Mouse (Mus musculus) c-Kit-negative CD71-positive TER-119-positive erythroid progenitor cells, embryonic 14.5 days (primary cell): Measurements from ENCODE around the gene Slc22a12.

ENCODE experiments used
- DNase-seq: peaks from one replicate; pipeline ENCODE4 v3.0.0-alpha.2; 2013; ENCODE audit warnings: low read depth, low spot score

Slc22a12 gene

DNA sequence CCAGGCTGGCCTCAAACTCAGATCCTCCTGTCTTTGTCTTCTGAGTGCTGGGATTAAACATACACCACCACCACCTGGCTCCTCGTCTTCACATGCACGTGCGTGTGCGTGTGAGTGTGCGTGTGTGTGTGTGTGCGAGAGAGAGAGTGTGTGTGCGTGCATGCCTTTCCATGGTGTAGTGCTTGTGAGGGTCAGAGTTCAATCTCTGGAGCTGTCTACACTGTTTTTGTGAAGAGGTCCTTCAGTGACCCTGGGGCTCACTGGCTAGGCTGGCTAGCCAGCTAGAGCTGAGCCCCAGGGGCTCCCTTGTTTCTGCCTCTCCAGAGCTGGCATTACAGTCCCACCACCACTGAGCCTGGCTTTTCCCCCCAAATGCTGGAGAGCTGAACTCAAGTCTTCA is 1.3 kb downstream of the Slc22a12 start:
- DNase-seq = no peak

DNA sequence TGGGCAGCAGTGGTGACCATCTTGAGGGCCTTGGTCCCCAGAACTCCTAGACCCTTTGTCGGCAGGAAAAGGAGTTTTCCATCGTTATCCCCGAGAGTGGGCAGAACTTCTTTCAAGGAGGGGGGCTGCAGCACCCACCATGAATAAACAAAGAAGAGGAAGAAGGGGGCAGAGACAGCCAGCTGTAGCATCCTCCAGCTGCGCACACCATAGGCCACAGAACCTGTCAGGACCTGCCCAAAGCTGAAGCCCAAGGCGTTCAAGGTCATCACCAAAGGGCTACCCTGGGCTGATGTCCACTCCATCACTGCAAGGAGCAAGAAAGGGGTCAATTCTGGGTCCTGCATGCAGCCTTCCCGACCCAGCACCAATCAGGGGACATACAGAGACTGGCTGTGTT is 2.6 kb downstream of the Slc22a12 start:
- DNase-seq = no peak

DNA sequence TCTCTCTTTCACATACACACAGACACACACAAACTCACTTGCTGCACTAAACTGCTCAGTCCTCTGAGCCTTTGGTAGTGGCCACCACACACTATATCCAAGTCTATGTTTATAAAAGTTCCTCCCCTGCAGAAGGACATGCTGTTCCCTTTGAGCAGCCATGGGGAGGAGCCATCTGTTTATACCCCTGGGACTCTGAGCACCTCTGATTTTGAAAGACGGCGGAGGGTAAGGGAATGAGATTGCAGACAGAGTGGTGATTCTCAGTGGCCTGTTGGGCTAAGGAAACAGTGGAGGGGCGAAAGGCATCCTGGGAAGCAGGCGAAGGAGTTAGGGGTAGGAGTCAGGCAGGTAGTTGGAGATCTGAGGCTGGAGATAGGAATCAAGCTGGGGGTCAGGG is 3.2 kb downstream of the Slc22a12 start:
- DNase-seq = no peak

DNA sequence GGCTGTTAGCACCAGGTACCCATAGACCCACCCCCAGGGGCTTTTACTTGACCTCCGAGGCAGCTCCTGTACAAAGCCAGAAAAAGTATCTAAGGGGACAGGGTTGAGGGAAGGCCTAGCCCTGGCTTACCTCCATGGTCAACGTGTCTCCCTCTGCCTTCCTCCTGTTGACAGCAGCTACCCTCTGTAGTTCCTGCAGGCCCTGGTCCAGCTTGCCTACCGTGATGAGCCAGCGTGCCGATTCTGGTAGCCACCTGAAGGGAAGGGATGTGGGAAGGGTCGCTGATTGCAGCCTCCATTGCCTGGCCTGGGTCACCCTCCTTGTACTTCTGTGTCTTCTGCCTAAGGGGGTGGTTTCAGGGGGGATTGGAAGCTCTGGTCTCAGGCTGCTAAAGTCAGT is 4.3 kb downstream of the Slc22a12 start:
- no peak for DNase-seq

DNA sequence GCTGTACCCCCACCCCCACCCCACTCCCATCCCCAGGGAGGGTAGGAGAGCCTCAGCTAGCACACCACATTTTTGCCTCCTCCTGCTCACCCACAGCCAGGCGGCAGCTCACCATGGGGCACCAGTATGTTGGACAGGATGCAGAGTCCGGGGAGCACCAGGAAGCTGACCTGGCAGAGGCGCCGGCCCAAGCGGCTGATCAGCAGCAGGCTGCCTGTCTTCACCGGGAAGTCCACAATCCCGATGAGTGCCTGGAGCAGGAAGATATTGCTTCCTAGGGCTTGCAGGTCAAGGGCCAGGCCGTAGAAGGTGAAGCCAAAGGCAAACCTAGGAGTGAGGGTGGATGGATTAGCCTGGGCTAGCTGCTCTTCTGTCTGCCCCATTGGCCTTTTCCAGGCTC is 5.3 kb downstream of the Slc22a12 start:
- no peak for DNase-seq

DNA sequence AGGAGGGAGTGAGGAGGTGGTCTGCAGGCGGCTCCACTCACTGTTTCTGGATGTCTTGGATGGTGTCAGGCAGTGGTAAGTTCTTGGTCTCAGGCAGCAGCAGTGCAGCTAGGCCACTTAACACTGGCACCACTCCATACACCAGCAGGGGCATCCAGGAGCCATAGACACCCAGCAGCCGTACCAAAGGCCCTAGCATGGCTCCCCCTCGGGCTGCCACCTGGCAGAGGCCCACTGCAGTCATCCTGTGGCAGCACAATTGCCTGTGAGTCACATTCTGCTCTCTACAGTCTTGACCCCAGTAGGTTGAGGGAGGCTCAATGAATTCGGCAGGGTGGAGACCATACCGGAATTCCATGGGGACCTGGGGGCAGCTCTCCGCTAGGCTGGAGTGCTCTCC is 6.1 kb downstream of the Slc22a12 start:
- DNase-seq = no peak

DNA sequence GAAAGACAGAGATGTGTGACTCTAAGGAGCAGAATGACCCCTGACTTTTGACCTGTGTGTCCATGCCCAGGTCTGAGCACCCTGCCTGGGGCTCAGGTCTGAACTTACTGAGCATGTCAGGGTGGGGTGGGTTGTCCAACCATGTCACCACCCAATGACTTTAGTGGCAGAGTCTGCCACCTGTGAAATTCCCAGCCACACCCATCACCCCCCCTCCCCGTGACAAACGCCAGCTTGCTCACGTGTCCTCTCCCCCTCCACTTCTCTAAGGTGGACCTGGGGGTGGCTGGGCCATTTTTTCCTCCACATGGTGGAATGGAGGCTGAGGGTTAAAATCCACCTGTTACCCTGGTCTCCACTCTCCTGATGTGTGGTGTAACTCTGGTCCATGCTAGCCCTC is 6.6 kb downstream of the Slc22a12 start:
- no peak for DNase-seq

DNA sequence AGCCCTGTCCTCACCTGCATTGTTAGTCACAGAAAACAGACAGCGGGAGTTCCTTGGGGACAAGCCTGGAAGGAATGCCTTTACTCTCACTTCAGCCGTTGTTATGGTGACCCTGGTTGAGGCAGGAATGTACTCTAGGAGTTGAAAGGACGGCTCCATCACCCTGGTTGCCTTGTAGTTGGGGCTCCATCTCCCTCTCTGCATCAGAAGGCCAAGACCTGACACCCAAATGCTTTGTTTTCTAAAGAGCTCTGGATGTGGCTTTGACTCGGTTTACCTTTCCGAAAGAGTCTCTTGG is 8.8 kb downstream of the Slc22a12 start:
- DNase-seq = no peak

DNA sequence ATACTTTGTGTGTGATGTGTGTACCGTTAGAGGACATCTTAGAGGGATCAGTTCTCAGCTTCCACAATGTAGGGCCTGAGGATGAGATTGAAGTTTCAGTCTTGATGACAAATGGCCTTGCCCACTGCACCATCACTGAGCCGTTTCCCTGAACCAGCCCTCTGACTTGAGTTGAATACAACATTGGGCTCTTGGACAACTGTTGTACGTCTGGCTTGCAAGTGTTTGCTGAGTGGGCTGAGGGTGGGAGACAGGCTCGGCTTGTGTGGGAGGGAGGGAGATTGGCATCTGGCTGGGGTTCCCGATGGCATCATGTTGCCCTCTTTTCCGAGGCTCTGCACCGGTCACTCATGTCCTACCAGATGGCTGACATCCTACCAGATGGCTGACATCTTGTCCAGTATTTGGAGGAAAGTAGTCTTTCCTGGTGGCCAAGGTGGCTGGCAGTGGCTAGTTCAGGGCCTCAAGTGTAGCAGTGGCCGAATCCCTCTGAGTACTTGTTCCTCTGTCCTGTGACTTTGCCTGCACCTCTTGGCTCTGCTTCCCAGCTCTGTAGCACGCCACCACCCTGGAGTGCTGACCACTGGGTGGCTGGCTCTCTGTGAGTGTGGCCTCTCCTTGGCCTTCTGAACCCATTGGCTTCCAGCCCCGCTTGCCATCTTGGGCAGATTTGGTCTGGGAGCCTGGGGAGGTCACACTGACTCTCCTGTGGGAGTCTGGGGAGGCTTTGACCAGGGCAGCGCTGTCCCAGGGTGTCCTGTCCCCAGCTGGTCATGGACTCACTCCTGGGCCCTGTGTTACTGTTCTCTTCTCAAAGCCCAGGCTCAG is 9.3 kb downstream of the Slc22a12 start:
- DNase-seq = no peak

DNA sequence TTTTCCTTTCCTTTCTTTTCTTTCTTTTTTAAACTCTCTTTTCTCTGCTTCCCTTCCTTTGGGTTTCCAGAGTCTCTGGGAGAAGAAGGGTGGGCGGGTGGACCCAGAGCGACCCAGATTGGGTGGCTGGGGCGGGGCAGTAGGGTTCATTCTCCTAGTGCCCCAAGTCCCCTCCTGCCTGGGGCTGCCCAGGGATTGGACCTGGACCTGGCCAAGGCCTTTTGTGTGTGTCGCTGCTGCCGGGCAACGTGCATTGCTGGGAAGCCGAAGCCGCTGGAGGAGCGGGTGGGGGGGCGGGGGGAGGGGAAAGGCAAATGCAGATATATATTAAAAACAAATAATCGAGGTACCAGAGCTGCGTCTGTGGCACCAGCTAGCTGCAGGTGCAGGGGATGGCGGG is 10.2 kb downstream of the Slc22a12 start:
- DNase-seq = no peak

DNA sequence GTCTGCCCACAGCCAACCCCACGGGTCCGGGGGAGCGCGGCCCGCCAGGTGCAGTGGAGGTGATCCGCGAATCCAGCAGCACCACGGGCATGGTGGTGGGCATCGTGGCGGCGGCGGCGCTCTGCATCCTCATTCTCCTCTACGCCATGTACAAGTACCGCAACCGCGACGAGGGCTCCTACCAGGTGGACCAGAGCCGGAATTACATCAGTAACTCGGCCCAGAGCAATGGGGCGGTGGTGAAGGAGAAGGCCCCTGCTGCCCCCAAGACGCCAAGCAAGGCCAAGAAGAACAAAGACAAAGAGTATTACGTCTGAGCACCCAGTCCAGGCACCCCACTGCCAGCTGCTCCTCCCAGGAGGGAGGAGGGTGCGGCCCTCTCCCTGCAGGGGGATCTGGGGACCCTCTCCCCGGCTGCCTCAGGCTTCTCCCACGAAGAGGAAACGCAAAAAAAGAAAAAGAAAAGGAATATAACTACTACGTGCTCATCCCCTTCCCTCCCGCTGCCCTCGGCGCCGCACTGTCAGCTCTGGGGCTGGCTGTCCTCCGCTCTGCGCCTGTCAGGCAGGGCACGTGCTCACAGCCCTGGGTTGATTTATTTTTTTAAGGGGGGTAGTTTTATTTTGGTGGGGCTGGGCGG is 10.9 kb downstream of the Slc22a12 start:
- no peak for DNase-seq

DNA sequence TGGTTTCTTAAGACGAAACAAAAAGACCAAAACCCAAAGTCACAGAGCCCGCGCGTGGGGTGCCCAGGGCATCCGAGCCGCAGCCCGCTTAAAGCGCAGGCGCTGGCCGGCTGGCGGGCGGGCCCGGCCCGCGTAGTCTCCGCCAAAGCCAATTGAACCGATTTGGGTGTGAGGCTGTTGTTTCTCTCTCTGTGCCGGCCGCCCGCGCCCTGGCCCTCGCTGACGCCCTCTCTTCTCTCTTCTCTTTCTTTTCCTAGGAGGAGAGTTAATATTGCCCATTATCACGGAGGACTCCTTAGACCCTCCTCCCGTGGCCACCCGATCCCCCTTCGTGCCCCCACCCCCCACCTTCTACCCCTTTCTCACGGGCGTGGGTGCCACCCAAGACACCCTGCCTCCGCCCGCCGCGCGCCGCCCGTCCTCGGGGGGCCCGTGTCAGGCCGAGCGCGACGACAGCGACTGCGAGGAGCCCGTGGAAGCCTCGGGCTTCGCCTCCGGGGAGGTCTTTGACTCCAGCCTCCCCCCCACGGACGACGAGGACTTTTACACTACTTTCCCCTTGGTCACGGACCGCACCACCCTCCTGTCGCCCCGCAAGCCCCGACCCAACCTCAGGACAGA is 11.7 kb downstream of the Slc22a12 start:
- DNase-seq = no peak

DNA sequence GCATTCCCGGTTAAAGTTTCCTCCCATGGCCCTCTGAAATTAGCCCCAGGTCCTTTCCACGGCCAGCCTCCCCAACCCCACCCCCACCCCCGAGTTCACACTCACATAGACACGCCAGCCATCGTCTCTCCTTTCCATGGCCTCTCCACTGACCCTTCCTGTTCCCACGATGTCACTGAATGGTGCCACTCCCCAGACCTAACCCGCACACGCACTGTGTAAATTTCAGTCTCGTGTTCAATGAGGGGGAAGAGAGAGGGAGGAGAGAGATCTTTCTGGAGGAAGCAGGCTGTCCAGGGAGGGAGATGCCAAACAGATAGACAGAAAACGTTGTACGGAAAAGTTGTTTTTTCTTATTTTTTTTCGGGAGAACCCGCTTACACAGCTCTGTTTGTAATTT is 12.5 kb downstream of the Slc22a12 start:
- no peak for DNase-seq

DNA sequence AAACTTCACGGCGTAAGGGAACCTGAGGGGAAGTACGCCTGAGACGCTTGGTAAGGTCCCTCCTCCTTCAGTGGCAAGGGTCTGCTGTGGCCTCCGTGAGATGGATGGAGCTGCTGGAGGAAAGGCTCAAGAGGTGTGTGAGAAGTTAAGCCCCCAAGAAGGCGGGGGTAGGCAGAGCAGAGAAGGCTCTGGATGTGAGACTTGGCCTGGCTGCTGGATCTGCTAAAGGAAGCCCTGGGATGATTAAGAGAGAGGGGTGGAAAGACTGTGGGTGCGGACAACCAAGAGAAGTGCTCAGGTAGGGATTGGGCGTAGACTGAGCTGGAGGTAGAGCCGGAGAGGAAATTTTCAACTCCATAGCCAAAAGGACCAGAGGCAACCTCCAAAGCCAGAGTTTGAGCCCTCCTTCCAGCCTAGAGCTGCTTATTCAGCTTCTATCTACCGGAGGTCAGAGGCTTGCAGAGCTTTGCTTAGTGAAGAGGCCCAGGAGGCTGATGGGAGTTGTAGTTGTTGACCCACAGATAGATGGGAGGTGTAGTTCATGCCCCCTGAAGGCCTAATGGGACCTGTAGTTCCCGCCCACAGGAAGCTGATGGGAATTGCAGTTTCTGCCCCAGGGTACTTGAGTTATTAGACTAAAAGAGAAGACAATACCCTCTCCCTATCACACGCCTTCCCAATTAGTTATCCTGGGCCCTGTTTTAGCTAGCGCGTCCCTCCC is 13.4 kb downstream of the Slc22a12 start:
- DNase-seq = no peak

DNA sequence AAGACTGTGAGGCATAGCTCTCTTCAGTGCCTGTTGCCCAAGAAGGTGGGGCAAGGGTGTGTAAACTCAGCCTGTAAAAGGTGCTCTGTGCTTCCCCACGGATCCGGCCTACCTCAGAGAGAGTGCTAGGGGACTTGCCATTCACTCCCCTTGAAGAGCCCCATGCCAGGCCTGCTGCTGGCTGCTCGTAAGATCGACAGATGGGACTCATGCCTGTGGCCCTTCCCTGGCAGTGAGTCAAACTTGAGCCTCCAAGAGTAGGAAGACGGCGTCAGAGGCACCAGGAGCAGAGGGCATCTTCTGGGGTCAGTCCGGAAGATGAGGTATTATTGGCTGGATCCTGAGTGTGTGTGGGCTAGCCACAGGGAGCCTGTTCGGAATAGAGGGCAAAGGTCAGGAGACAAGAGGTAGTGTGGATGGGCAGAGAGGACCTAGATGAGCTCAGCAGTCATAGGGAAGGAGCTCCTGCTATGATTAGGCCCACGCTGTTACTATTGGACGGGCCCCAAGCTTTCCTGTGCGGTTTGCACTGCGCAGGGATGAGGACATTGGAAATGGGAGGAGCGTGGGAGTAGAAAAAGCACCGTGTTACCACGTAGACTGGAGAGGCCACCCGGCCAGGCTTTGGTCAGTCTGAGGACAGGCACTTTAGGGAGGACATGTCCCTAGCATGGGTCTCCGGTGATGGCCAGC is 14.8 kb downstream of the Slc22a12 start:
- DNase-seq = no peak

DNA sequence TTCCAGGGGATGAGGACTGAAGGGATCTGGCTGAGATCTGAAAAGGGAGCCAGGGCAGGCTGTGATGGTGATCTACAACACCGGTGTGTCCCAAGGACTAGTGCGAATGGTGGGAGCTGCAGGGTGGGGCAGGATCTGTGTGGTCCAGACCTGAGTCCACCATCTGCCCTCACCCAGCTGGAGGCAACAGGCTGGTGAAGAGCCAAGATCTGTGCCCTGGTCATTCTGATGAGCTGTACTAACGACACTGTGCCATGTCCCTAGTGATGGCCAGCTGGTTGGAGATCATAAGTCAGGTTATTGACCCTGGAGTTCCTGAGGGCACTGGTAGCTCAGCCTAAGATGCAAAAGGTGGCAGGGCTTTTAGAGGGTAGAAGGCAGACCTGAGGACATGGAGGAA is 15.4 kb downstream of the Slc22a12 start:
- no peak for DNase-seq

DNA sequence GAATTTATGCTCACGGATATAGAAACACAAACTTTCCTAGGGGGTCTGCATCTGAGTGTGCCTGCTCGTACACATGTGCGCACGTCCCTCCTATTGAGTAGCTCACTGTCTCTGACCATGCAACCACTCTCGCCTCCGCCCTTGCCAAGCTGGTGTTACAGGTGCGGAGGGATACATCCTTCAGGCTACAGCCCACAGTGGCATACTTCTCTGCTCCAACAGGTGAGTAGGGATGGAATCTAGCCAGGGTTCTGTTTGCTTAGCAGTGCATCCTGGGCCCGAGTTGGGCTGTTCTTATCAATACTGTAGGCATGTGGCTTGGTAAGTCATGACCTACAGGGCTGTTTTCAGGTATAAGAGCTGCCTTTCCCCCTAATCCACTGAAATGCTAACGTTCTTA is 16.8 kb downstream of the Slc22a12 start:
- no peak for DNase-seq

DNA sequence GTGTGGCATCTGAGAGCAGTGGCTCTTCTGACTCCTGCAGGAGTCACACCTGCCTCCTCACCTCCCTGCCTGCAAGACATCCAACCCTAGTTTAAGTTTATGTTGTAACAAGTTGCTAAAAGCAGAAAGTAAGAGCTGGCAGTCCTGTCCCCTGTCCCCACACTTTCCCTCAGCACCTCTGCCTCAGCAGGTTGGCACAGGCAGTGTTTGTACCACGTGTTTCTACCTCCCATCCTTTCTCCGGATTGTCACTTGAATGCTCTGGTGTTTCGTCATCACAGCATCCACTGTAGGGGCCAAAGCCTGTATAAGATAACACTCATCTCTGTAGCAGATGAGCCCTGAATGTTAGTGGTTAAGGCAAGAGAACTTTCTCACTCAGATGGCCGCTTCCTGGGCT is 17.8 kb downstream of the Slc22a12 start:
- no peak for DNase-seq

DNA sequence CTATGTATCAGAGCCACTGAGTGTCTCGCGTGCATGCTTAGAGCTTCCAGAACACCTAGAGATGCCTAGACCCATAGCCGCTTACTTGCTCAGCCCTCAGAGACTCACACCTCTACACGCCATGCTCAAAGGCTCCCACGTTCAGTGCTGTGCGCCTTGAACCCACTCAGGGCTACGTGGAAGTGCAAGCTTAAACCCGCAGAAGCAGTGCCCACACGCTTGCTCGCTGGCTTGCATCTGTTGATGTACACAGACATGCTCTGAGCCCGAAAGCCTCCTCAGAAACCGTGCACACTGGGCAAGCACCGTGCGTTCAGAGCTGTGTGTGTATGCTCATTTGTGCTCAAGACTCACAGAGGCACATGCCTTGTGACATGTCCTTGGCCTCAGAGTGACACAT is 20.5 kb downstream of the Slc22a12 start:
- no peak for DNase-seq

DNA sequence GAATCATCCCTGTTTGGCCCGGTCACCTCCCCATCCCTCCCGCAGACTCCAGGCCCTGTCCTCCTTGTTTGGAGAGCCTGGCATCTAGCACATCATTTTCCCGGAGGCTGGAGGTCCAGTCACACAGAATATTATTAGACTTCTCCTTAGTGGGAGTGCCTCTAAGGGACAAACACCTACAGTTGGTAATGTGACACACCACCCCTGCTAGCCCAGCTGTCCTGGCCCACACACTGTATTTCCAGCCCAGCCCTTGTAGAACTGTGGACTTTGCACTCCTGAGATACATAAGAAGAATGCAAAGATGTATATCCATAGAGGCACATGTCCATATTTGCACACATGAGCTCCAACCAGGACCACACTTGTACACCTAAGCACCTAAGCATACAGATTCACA is 21.2 kb downstream of the Slc22a12 start:
- DNase-seq = no peak

DNA sequence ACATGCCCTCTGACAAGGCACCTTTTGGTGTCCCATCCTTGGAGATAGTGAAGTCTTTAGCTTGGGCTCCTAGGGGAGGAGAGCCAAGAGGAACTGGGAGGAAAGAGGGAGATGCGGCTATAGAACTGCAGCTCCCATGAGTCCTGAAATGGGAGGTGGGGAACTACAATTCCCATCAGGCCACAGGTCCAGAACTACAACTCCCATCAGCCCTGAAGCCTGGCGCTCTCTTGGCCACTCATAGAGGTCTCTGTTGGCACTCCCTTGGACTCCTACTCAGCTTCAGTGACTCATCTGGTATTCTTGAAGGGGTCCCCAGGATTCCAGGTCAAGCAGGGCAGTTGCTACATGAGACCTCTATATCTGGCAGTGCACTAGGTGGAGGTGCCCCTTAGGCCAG is 23.3 kb downstream of the Slc22a12 start:
- DNase-seq = no peak

DNA sequence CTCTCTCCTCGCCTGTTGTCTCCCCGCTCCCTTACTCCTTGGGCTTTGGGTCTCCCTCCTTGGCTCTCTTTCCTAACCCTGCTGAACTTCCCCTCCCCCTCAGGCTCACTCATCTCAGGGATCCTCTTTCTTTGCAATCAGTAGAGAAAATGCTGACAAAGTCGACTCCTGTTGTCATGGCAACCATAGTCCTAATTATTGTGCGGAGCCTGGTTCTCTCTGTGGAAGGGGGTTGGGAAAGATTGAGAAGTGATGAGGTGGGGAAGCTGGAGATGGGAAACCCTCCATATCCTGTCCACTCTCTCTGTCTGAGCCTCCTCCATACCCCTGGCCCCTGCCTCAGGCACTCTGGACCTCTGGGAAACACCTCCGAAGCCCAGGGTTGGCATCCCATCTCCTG is 24.2 kb downstream of the Slc22a12 start:
- DNase-seq = no peak
